Comparison of ENCODE assay signal across 8 mouse cellular contexts in genomic region chr17:88628676-88629380, GRCm38 (mm10). TPM values are rescaled to one million over a fixed set of nuclear protein-coding genes. Genes with fewer than 3 reads are reported as not detected.
DNase-seq lines count a peak whose midpoint lies in the region; ATAC-seq and TF ChIP-seq lines count a peak whose summit lies in the region.

No protein-coding gene starts in this region.

- no peaks in the 10 kb centered on the region for H3K9me3 ChIP-seq in intestine, embryonic 15.5 days
- H3K9me3 ChIP-seq in liver, embryonic 14.5 days (ENCODE audit: control insufficient read depth, low read length): no peaks in the 10 kb centered on the region

- no peaks in the 10 kb centered on the region for H3K36me3 ChIP-seq in intestine, embryonic 15.5 days
- H3K36me3 ChIP-seq in liver, embryonic 14.5 days (replicated peaks; ENCODE audit: control insufficient read depth, insufficient read depth, low read depth): no peaks in the 10 kb centered on the region

- H3K27ac ChIP-seq in intestine, embryonic 15.5 days: peak overlapping the region; percentile 93
- no peak overlapping the region for H3K27ac ChIP-seq in liver, embryonic 14.5 days

- peaks cover 44% of the 10 kb centered on the region for H3K4me1 ChIP-seq in intestine, embryonic 15.5 days (replicated peaks)
- peaks cover 0 to 4% of the 10 kb centered on the region in 2 experiments; a peak in 3 of 4 replicates for H3K4me1 ChIP-seq in liver, embryonic 14.5 days (replicated peaks; ENCODE audit: control insufficient read depth in 2 of 2, insufficient read depth in 2 of 2, low read length in 1 of 2)

- peak; percentile 100 for DNase-seq in 3T3-L1 (ENCODE audit: low read depth, low spot score)
- peak; percentile 76 for DNase-seq in adrenal gland, postnatal 10 days
- DNase-seq in gastrocnemius, postnatal 25 days: peak; percentile 83
- DNase-seq in liver, embryonic 14.5 days (ENCODE audit: low read depth in 3 of 3, low spot score in 3 of 3): no peak
- DNase-seq in ovary, adult 18-20 months (ENCODE audit: low spot score): peak; percentile 76
- no peak for DNase-seq in frontal cortex, postnatal 14 days (ENCODE audit: low spot score in 2 of 2)
- DNase-seq in right cerebral cortex, postnatal 25 days: no peak

- H3K4me3 ChIP-seq in intestine, embryonic 15.5 days (replicated peaks): no peak overlapping the region
- no peak overlapping the region for H3K4me3 ChIP-seq in liver, embryonic 14.5 days (ENCODE audit: insufficient read depth in 1 of 2, low read depth in 2 of 2, low read length in 2 of 2)

- no peak for TF ChIP-seq CTCF in liver, embryonic 14.5 days (IDR thresholded peaks at IDR 0.05; ENCODE audit: low read depth)

- ATAC-seq in intestine, embryonic 15.5 days: peak; percentile 37
- peak; percentile 55; the same call in 1 of the 2 replicates for ATAC-seq in liver, embryonic 14.5 days (ENCODE audit: insufficient read depth)

- WGBS in intestine, embryonic 15.5 days: 18% methylated on average over 10 of the region's 10 CpGs
- 33% methylated on average over 10 of the region's 10 CpGs for WGBS in liver, embryonic 14.5 days (ENCODE audit: insufficient replicate concordance)

- peak overlapping the region; percentile 52 for H3K4me2 ChIP-seq in intestine, embryonic 15.5 days (replicated peaks)
- H3K4me2 ChIP-seq in liver, embryonic 14.5 days (ENCODE audit: low read depth): no peak overlapping the region

- H3K9ac ChIP-seq in intestine, embryonic 15.5 days: no peak overlapping the region
- H3K9ac ChIP-seq in liver, embryonic 14.5 days (replicated peaks): no peak overlapping the region

- H3K27me3 ChIP-seq in intestine, embryonic 15.5 days (replicated peaks): no peaks in the 10 kb centered on the region
- H3K27me3 ChIP-seq in liver, embryonic 14.5 days (ENCODE audit: control insufficient read depth, insufficient read depth, low read length): no peaks in the 10 kb centered on the region

- TF ChIP-seq EP300 in liver, embryonic 14.5 days (IDR thresholded peaks at IDR 0.05; ENCODE audit: low read depth): no peak

RNA-seq across cellular contexts. Expression of gene Ston1, which starts 31.3 kb away (rescaled TPM):
- 10 to 100 TPM; 25.0 to 25.1 TPM for total RNA-seq in adrenal gland, postnatal 10 days (2021)
- 10 to 100 TPM in 1 of 2 experiments, 1 to 10 TPM in 1; 8.2 to 10.8 TPM for total RNA-seq in gastrocnemius, postnatal 25 days (2021)
- polyA plus RNA-seq in intestine, embryonic 15.5 days (2015; fragmentation: Nextera tagmentation; extraction: Ambion mirVana): 6.2 and 6.6 TPM in 2 replicates
- 1.2 and 1.9 TPM in 2 replicates for polyA plus RNA-seq in liver, embryonic 14.5 days (2012; rRNA removed)
- polyA plus RNA-seq in liver, embryonic 14.5 days (2014; fragmentation: Nextera tagmentation; extraction: Ambion mirVana): 1.2 TPM in 2 replicates

RNA-seq across cellular contexts. Expression of gene Gtf2a1l, which starts 39.6 kb away (rescaled TPM):
- total RNA-seq in adrenal gland, postnatal 10 days (2021): not detected
- total RNA-seq in gastrocnemius, postnatal 25 days (2021): not detected
- polyA plus RNA-seq in intestine, embryonic 15.5 days (2015; fragmentation: Nextera tagmentation; extraction: Ambion mirVana): 0.21 and 0.36 TPM in 2 replicates
- not detected in 2 replicates for polyA plus RNA-seq in liver, embryonic 14.5 days (2012; rRNA removed)
- not detected in 2 replicates for polyA plus RNA-seq in liver, embryonic 14.5 days (2014; fragmentation: Nextera tagmentation; extraction: Ambion mirVana)

Comparison
In these comparisons a context has a peak if more than half of its experiments do, and no peak if none do; other contexts are left out.
1. DNase-seq: peak in 3T3-L1 (single experiment), adrenal gland, postnatal 10 days (single experiment), gastrocnemius, postnatal 25 days (single experiment) and ovary, adult 18-20 months (single experiment); none in liver, embryonic 14.5 days (0 of 3), frontal cortex, postnatal 14 days (0 of 2) and right cerebral cortex, postnatal 25 days (single experiment).